Mouse (Mus musculus) frontal cortex, postnatal 36 days (tissue): ENCODE data around the gene Smbd1.

Source experiments
- DNase-seq, 2 experiments: peaks; one replicate each; pipeline ENCODE4 v3.0.0; 2022; ENCODE audit warnings: low spot score in 2 of 2

Smbd1 gene

GRCm38 (mm10) chr16:32813362-32813761 is 3.1 kb upstream of the Smbd1 start:
- no peak for DNase-seq

- DNase-seq, result peak; percentile 76 to 82
These were observed 2.6 kb upstream of the Smbd1 start for GRCm38 (mm10) chr16:32812888-32813361.

- no peak for DNase-seq
These were observed 2.7 kb downstream of the Smbd1 start for GRCm38 (mm10) chr16:32807408-32808185.

GRCm38 (mm10) chr16:32805151-32805550 is 5.1 kb downstream of the Smbd1 start:
- no peak for DNase-seq

GRCm38 (mm10) chr16:32803901-32804300 is 6.4 kb downstream of the Smbd1 start:
- DNase-seq, result no peak

- peak; percentile 21 to 58 for DNase-seq
These were observed 6.9 kb downstream of the Smbd1 start for GRCm38 (mm10) chr16:32803252-32803853.

GRCm38 (mm10) chr16:32797426-32797689 is 12.9 kb downstream of the Smbd1 start, which contains the start of gene Muc20:
Gene Muc20, minus strand, starts transcription at chr16:32797435.
- DNase-seq, result no peak

- no peak for DNase-seq
These were observed 13.4 kb downstream of the Smbd1 start for GRCm38 (mm10) chr16:32796676-32797425.

- no peak for DNase-seq
These were observed 15.1 kb downstream of the Smbd1 start for GRCm38 (mm10) chr16:32795177-32795576.

- no peak for DNase-seq
These were observed 20.2 kb downstream of the Smbd1 start for GRCm38 (mm10) chr16:32790056-32790455.

- DNase-seq, result peak; percentile 34 to 53
These were observed 25.4 kb downstream of the Smbd1 start for GRCm38 (mm10) chr16:32784840-32785239.

GRCm38 (mm10) chr16:32783324-32784062 is 26.8 kb downstream of the Smbd1 start:
- DNase-seq, result no peak

- DNase-seq, result no peak
These were observed 31.3 kb downstream of the Smbd1 start for GRCm38 (mm10) chr16:32778956-32779355.

- DNase-seq, result no peak
These were observed 33.6 kb downstream of the Smbd1 start for GRCm38 (mm10) chr16:32776676-32777075.

- DNase-seq, result no peak
These were observed 43.4 kb downstream of the Smbd1 start for GRCm38 (mm10) chr16:32766904-32767303.

- DNase-seq, result no peak
These were observed 45.3 kb downstream of the Smbd1 start for GRCm38 (mm10) chr16:32764961-32765360.

- no peak for DNase-seq
These were observed 45.7 kb downstream of the Smbd1 start for GRCm38 (mm10) chr16:32764550-32764949.
